In genomic region chr3:102715839-102716238, GRCm38 (mm10) we compare ENCODE assay signal across 13 mouse cellular contexts. TPM values are rescaled to one million over a fixed set of nuclear protein-coding genes. Genes with fewer than 3 reads are reported as not detected.
DNase-seq lines count a peak whose midpoint lies in the region; ATAC-seq and TF ChIP-seq lines count a peak whose summit lies in the region.
"Had no signal": no experiment of that assay in that cellular context is flagged by ENCODE, and none has a peak within 500 bp of the region (broad histone marks: within the 10 kb centered on the region; RNA-seq: fewer than 3 reads in every experiment).

No protein-coding gene starts in this region.

- H3K9me3 ChIP-seq in heart, embryonic 12.5 days (replicated peaks): no peaks in the 10 kb centered on the region
- H3K9me3 ChIP-seq in liver, postnatal 0 days (ENCODE audit: low read length): no peaks in the 10 kb centered on the region
- no peaks in the 10 kb centered on the region for H3K9me3 ChIP-seq in forebrain, embryonic 11.5 days (ENCODE audit: control insufficient read depth, low read length)
- H3K9me3 ChIP-seq: embryonic facial prominence, embryonic 12.5 days; forebrain, embryonic 12.5 days had no signal

- no peak for TF ChIP-seq POLR2A in thymus, adult 2 months (IDR thresholded peaks at IDR 0.05; ENCODE audit: control insufficient read depth, extremely low read depth, insufficient read depth, low read length, poor library complexity)

- TF ChIP-seq EP300 in liver, postnatal 0 days (IDR thresholded peaks at IDR 0.05; ENCODE audit: low read depth): no peak

- DNase-seq in heart, adult 18-20 months: no peak
- no peak for DNase-seq in thymus, adult 2 months
- no peak for DNase-seq in thymus, postnatal 14 days
- no peak for DNase-seq in liver, postnatal 0 days
- DNase-seq in cerebellum, adult 11-12 months: no peak
- no peak for DNase-seq in forebrain, embryonic 11.5 days (ENCODE audit: low spot score)
- no peak for DNase-seq in right cerebral cortex, postnatal 10 days (ENCODE audit: low spot score in 2 of 2)
- DNase-seq: cerebellum, adult 9-10 months; kidney, adult 2 months had no signal

- 82% methylated on average over 8 of the region's 8 CpGs for WGBS in heart, embryonic 12.5 days
- 77% methylated on average over 8 of the region's 8 CpGs for WGBS in thymus, adult 2 months
- WGBS in liver, postnatal 0 days (ENCODE audit: insufficient replicate concordance): 70% methylated on average over 8 of the region's 8 CpGs
- 91% methylated on average over 8 of the region's 8 CpGs for WGBS in forebrain, embryonic 11.5 days

- no peak overlapping the region for H3K27ac ChIP-seq in heart, embryonic 12.5 days (ENCODE audit: poor library complexity, severe bottlenecking)
- peak overlapping the region; percentile 41 for H3K27ac ChIP-seq in thymus, adult 2 months (ENCODE audit: control insufficient read depth, insufficient read depth, low read length)
- H3K27ac ChIP-seq in liver, postnatal 0 days (ENCODE audit: low read depth): 0 out of 2 replicates have a peak overlapping the region, but pooled peaks have one; percentile 30
- no peak overlapping the region for H3K27ac ChIP-seq in forebrain, embryonic 11.5 days (ENCODE audit: low read depth, low read length)
- H3K27ac ChIP-seq: embryonic facial prominence, embryonic 12.5 days; forebrain, embryonic 12.5 days had no signal

- H3K4me3 ChIP-seq in heart, embryonic 12.5 days: no peak overlapping the region
- H3K4me3 ChIP-seq in thymus, adult 2 months (ENCODE audit: control insufficient read depth, insufficient read depth, low read length): no peak overlapping the region
- H3K4me3 ChIP-seq in liver, postnatal 0 days (ENCODE audit: low read depth, low read length): no peak overlapping the region
- H3K4me3 ChIP-seq in forebrain, embryonic 11.5 days (ENCODE audit: low read depth, low read length): no peak overlapping the region
- H3K4me3 ChIP-seq: embryonic facial prominence, embryonic 12.5 days; forebrain, embryonic 12.5 days had no signal

- H3K27me3 ChIP-seq in heart, embryonic 12.5 days (replicated peaks): 0 out of 2 replicates have a peak, but pooled peaks cover 4% of the 10 kb centered on the region
- no peaks in the 10 kb centered on the region for H3K27me3 ChIP-seq in thymus, adult 2 months (ENCODE audit: control insufficient read depth, insufficient read depth, low read length)
- H3K27me3 ChIP-seq in liver, postnatal 0 days (ENCODE audit: insufficient read depth, low read length): no peaks in the 10 kb centered on the region
- H3K27me3 ChIP-seq in forebrain, embryonic 11.5 days (ENCODE audit: control insufficient read depth, insufficient read depth, low read length): no peaks in the 10 kb centered on the region
- H3K27me3 ChIP-seq: embryonic facial prominence, embryonic 12.5 days; forebrain, embryonic 12.5 days had no signal

- TF ChIP-seq CTCF in thymus, adult 2 months (IDR thresholded peaks at IDR 0.05; ENCODE audit: borderline replicate concordance, control insufficient read depth, extremely low read depth, insufficient read depth, low read length, poor library complexity): no peak
- TF ChIP-seq CTCF in liver, postnatal 0 days (IDR thresholded peaks at IDR 0.05; ENCODE audit: low read depth): no peak

- ATAC-seq in heart, embryonic 12.5 days (ENCODE audit: insufficient number of reproducible peaks, low FRiP score): no peak
- no peak for ATAC-seq in liver, postnatal 0 days
- ATAC-seq in forebrain, embryonic 11.5 days (replicated peaks; ENCODE audit: low FRiP score): no peak

- peaks cover 9% of the 10 kb centered on the region; the same call in 1 of the 2 replicates for H3K4me1 ChIP-seq in heart, embryonic 12.5 days (replicated peaks)
- peaks cover 20% of the 10 kb centered on the region for H3K4me1 ChIP-seq in thymus, adult 2 months (replicated peaks; ENCODE audit: control insufficient read depth, insufficient read depth, low read length)
- H3K4me1 ChIP-seq in liver, postnatal 0 days (ENCODE audit: insufficient read depth): peaks cover 7% of the 10 kb centered on the region; the same call in 1 of the 2 replicates
- no peaks in the 10 kb centered on the region for H3K4me1 ChIP-seq in forebrain, embryonic 11.5 days (replicated peaks; ENCODE audit: control insufficient read depth, insufficient read depth, low read length)
- H3K4me1 ChIP-seq: embryonic facial prominence, embryonic 12.5 days had no signal

- peak overlapping the region; percentile 61; the same call in 1 of the 2 replicates for H3K4me2 ChIP-seq in heart, embryonic 12.5 days
- H3K4me2 ChIP-seq in liver, postnatal 0 days (ENCODE audit: low read depth, low read length): peak overlapping the region; percentile 52
- H3K4me2 ChIP-seq in forebrain, embryonic 11.5 days (ENCODE audit: low read depth, low read length, severe bottlenecking): no peak overlapping the region
- H3K4me2 ChIP-seq: midbrain, embryonic 11.5 days had no signal

- H3K9ac ChIP-seq in heart, embryonic 12.5 days: no peak overlapping the region
- H3K9ac ChIP-seq in liver, postnatal 0 days (replicated peaks): no peak overlapping the region
- H3K9ac ChIP-seq in forebrain, embryonic 11.5 days (ENCODE audit: low read length): no peak overlapping the region
- H3K9ac ChIP-seq: embryonic facial prominence, embryonic 12.5 days; forebrain, embryonic 12.5 days had no signal

- H3K36me3 ChIP-seq in heart, embryonic 12.5 days: no peaks in the 10 kb centered on the region
- H3K36me3 ChIP-seq in thymus, adult 2 months (ENCODE audit: control insufficient read depth, insufficient read depth, low read length): no peaks in the 10 kb centered on the region
- H3K36me3 ChIP-seq in liver, postnatal 0 days (replicated peaks; ENCODE audit: insufficient read depth, low read length): no peaks in the 10 kb centered on the region
- H3K36me3 ChIP-seq in forebrain, embryonic 11.5 days (ENCODE audit: control insufficient read depth, insufficient read depth, low read length): no peaks in the 10 kb centered on the region
- H3K36me3 ChIP-seq: embryonic facial prominence, embryonic 12.5 days; forebrain, embryonic 12.5 days had no signal

RNA-seq across cellular contexts. Expression of gene Tspan2, which starts 18.5 kb away (rescaled TPM):
- 36.0 and 37.0 TPM in 2 replicates for polyA plus RNA-seq in heart, embryonic 12.5 days (2016; fragmentation: Nextera tagmentation; extraction: Ambion mirVana)
- 1 to 10 TPM; 8.1 to 9.9 TPM for total RNA-seq in heart, adult 18-20 months (2021)
- polyA plus RNA-seq in thymus, adult 2 months (2012; rRNA removed): 6.1 and 7.5 TPM in 2 replicates
- polyA plus RNA-seq in liver, postnatal 0 days (2015; fragmentation: Nextera tagmentation; extraction: Ambion mirVana): 1.9 and 2.1 TPM in 2 replicates
- 9.0 and 9.5 TPM in 2 replicates for polyA plus RNA-seq in forebrain, embryonic 11.5 days (2014; fragmentation: Nextera tagmentation; extraction: Ambion mirVana)

Comparison
In these comparisons a context has a peak if more than half of its experiments do, and no peak if none do; other contexts are left out.
1. H3K27ac ChIP-seq: peak in thymus, adult 2 months (single experiment) and liver, postnatal 0 days (single experiment); none in heart, embryonic 12.5 days (single experiment) and forebrain, embryonic 11.5 days (single experiment).